Mouse (Mus musculus): Measurements from ENCODE around the gene Pde4a.

Pde4a gene

GRCm38 (mm10) chr9:21165041-21165951, at the start of gene Pde4a:
Gene Pde4a (plus strand): TSS chr9:21165714.
- DNase-seq (ENCODE audit: low spot score in 2 of 2) = peak; percentile 77 to 83

- DNase-seq (ENCODE audit: low spot score in 2 of 2) = no peak
Observed at GRCm38 (mm10) chr9:21117073-21117472, 48.4 kb upstream of the Pde4a start.

- no peak for DNase-seq (ENCODE audit: low spot score in 2 of 2)
Observed at GRCm38 (mm10) chr9:21121483-21121882, 44.0 kb upstream of the Pde4a start.

- DNase-seq (ENCODE audit: low spot score in 2 of 2) = no peak
Observed at GRCm38 (mm10) chr9:21124837-21125236, 40.7 kb upstream of the Pde4a start.

GRCm38 (mm10) chr9:21125502-21126258, 39.8 kb upstream of the Pde4a start:
- DNase-seq (ENCODE audit: low spot score in 2 of 2) = no peak

GRCm38 (mm10) chr9:21126259-21126627, 39.3 kb upstream of the Pde4a start:
- no peak for DNase-seq (ENCODE audit: low spot score in 2 of 2)

- DNase-seq (ENCODE audit: low spot score in 2 of 2) = peak; percentile 92 to 94
Observed at GRCm38 (mm10) chr9:21131059-21131956, 34.2 kb upstream of the Pde4a start, which contains the start of gene Tyk2. Gene Tyk2 (minus strand): TSS chr9:21131243.

- DNase-seq (ENCODE audit: low spot score in 2 of 2) = peak; percentile 32
Observed at GRCm38 (mm10) chr9:21132102-21132775, 33.3 kb upstream of the Pde4a start.

GRCm38 (mm10) chr9:21133064-21133707, 32.3 kb upstream of the Pde4a start:
- no peak for DNase-seq (ENCODE audit: low spot score in 2 of 2)

GRCm38 (mm10) chr9:21134595-21135328, 30.8 kb upstream of the Pde4a start:
- no peak for DNase-seq (ENCODE audit: low spot score in 2 of 2)

- no peak for DNase-seq (ENCODE audit: low spot score in 2 of 2)
Observed at GRCm38 (mm10) chr9:21135329-21135890, 30.1 kb upstream of the Pde4a start.

- no peak for DNase-seq (ENCODE audit: low spot score in 2 of 2)
Observed at GRCm38 (mm10) chr9:21135941-21136381, 29.6 kb upstream of the Pde4a start.

- DNase-seq (ENCODE audit: low spot score in 2 of 2) = no peak
Observed at GRCm38 (mm10) chr9:21136401-21136800, 29.1 kb upstream of the Pde4a start.

- DNase-seq (ENCODE audit: low spot score in 2 of 2) = peak; percentile 73 to 75
Observed at GRCm38 (mm10) chr9:21137229-21137628, 28.3 kb upstream of the Pde4a start.

GRCm38 (mm10) chr9:21138386-21138785, 27.1 kb upstream of the Pde4a start:
- DNase-seq (ENCODE audit: low spot score in 2 of 2) = no peak

GRCm38 (mm10) chr9:21141922-21142321, 23.6 kb upstream of the Pde4a start:
- DNase-seq (ENCODE audit: low spot score in 2 of 2) = no peak

GRCm38 (mm10) chr9:21144361-21144760, 21.2 kb upstream of the Pde4a start:
- no peak for DNase-seq (ENCODE audit: low spot score in 2 of 2)

GRCm38 (mm10) chr9:21145431-21145830, 20.1 kb upstream of the Pde4a start:
- DNase-seq (ENCODE audit: low spot score in 2 of 2) = no peak

GRCm38 (mm10) chr9:21146722-21147121, 18.8 kb upstream of the Pde4a start:
- DNase-seq (ENCODE audit: low spot score in 2 of 2) = no peak

Data from right cerebral cortex, adult 2 months (tissue).